Mouse (Mus musculus): ENCODE results near the gene Obox3.
"Not testable (repeated sequence)": the region's sequence is repeated elsewhere in the genome, so short reads cannot be mapped to it uniquely, and the experiment has no call there.

Gene Obox3

GRCm38 (mm10) chr7:15639802-15640201 is at the start of gene Obox3:
Obox3 (minus strand) TSS chr7:15639902.
- not testable (repeated sequence) for DNase-seq (ENCODE audit: low spot score)

- not testable (repeated sequence) for DNase-seq (ENCODE audit: low spot score)
Measured at GRCm38 (mm10) chr7:15509411-15509810, 130.3 kb downstream of the Obox3 start.
